Mouse (Mus musculus) G1E (cell line): ENCODE measurements around the gene Tmed2. TPM values are rescaled to one million over a fixed set of nuclear protein-coding genes. Genes with fewer than 3 reads are reported as not detected.

Source experiments
- ATAC-seq: 2 replicates; pipeline ENCODE4 v1.8.0; 2016; ENCODE audit warnings: mild to moderate bottlenecking; ENCODE audit not compliant: insufficient number of reproducible peaks, poor library complexity, low FRiP score, severe bottlenecking; ENCODE audit errors: extremely low read depth
- DNase-seq: peaks from one replicate; pipeline ENCODE4 v3.0.0; 2012; ENCODE audit warnings: low spot score
- H3K27me3 ChIP-seq: 2 replicates; pipeline ENCODE4 v1.6.1; 2012; ENCODE audit warnings: mild to moderate bottlenecking, low read length, inconsistent platforms; ENCODE audit not compliant: insufficient read depth
- H3K36me3 ChIP-seq: replicated peaks from 2 replicates; pipeline ENCODE3; 2012; ENCODE audit warnings: mild to moderate bottlenecking, inconsistent platforms
- H3K4me1 ChIP-seq: 2 replicates; pipeline ENCODE4 v1.6.1; 2012; ENCODE audit warnings: low read depth, low read length, inconsistent platforms, mixed read lengths; ENCODE audit not compliant: insufficient read depth
- H3K4me3 ChIP-seq: 2 replicates; pipeline ENCODE4 v1.5.1; 2012; ENCODE audit warnings: low read depth, mild to moderate bottlenecking, inconsistent platforms, low read length, moderate library complexity, mixed read lengths
- H3K9me3 ChIP-seq: replicated peaks from 2 replicates; pipeline ENCODE4 v1.6.1; 2012; ENCODE audit warnings: inconsistent platforms
- CTCF ChIP-seq: IDR thresholded peaks from 2 replicates; pipeline ENCODE4 v1.5.1; 2012; ENCODE audit warnings: low read depth, low read length, inconsistent platforms, mixed read lengths
- GATA1 ChIP-seq: IDR thresholded peaks from 2 replicates; pipeline ENCODE4 v1.6.1; 2012; ENCODE audit warnings: borderline replicate concordance, low read length, inconsistent platforms, mixed read lengths
- GATA2 ChIP-seq: IDR thresholded peaks from 2 replicates; pipeline ENCODE4 v1.6.1; 2012; ENCODE audit warnings: low read depth, low read length, inconsistent platforms, borderline replicate concordance
- POLR2AphosphoS5 ChIP-seq: IDR thresholded peaks from 2 replicates; pipeline ENCODE4 v1.6.1; 2012; ENCODE audit warnings: low read depth, low read length, inconsistent platforms; ENCODE audit not compliant: insufficient replicate concordance
- TAL1 ChIP-seq: conservative IDR thresholded peaks from 2 replicates; pipeline ENCODE4 v1.6.1; 2012; ENCODE audit warnings: low read depth, low read length, inconsistent platforms, mixed read lengths
- polyA plus RNA-seq: library from polyadenylated mRNA; stranded (reverse); fragments of >175 nt; gene quantifications from 2 replicates; pipeline ENCODE4 v1.2.3, GENCODE M21; 2012
- total RNA-seq, 2 experiments: library from RNA; stranded (forward) in 1 of 2; stranded (reverse) in 1 of 2; fragments of 200-1000 nt in 1 of 2; fragments of >200 nt in 1 of 2; fragmentation: Nextera tagmentation in 1 of 2; gene quantifications; 2 replicates each; pipeline ENCODE4 v1.2.3; 2014 to 2017

Gene Tmed2
- total and polyA plus RNA-seq, 3 experiments: 167 to 548 (median 478) TPM

GRCm38 (mm10) chr5:124506731-124507359 lies 33.6 kb upstream of the Tmed2 start:
- Histone ChIP-seq H3K27me3 (peaks cover 73% of the 10 kb centered on the region), H3K4me1 (peaks cover 11% of the 10 kb centered on the region), H3K9me3 (no peaks in the 10 kb centered on the region), H3K36me3 (no peaks in the 10 kb centered on the region), H3K4me3 (no peak overlapping the region)
- ATAC-seq (no peak), DNase-seq (no peak)
- no peak for TF ChIP-seq POLR2AphosphoS5
- no peak for TF ChIP-seq GATA1
- TF ChIP-seq CTCF: no peak
- no peak for TF ChIP-seq TAL1
- no peak for TF ChIP-seq GATA2

- DNase-seq: no peak
- no peaks in the 10 kb centered on the region for H3K36me3 ChIP-seq
- no peak overlapping the region for H3K4me3 ChIP-seq
- H3K27me3 ChIP-seq: peaks cover 69% of the 10 kb centered on the region
- peaks cover 11% of the 10 kb centered on the region for H3K4me1 ChIP-seq
- ATAC-seq: no peak
- no peaks in the 10 kb centered on the region for H3K9me3 ChIP-seq
- TF ChIP-seq POLR2AphosphoS5 (no peak), TAL1 (no peak)
Measured at GRCm38 (mm10) chr5:124509200-124509599, 31.3 kb upstream of the Tmed2 start.

- no peak for ATAC-seq
- no peaks in the 10 kb centered on the region for H3K9me3 ChIP-seq
- no peaks in the 10 kb centered on the region for H3K36me3 ChIP-seq
- TF ChIP-seq CTCF (no peak), GATA2 (no peak), GATA1 (no peak), TAL1 (no peak), POLR2AphosphoS5 (no peak)
- peaks cover 70% of the 10 kb centered on the region for H3K27me3 ChIP-seq
- no peak overlapping the region for H3K4me3 ChIP-seq
- peaks cover 11% of the 10 kb centered on the region for H3K4me1 ChIP-seq
- DNase-seq: no peak
Measured at GRCm38 (mm10) chr5:124509742-124510237, 30.7 kb upstream of the Tmed2 start.

GRCm38 (mm10) chr5:124510536-124511050 lies 29.9 kb upstream of the Tmed2 start:
- Histone ChIP-seq H3K9me3 (no peaks in the 10 kb centered on the region), H3K36me3 (no peaks in the 10 kb centered on the region), H3K4me1 (peaks cover 11% of the 10 kb centered on the region), H3K4me3 (no peak overlapping the region), H3K27me3 (peaks cover 69% of the 10 kb centered on the region)
- ATAC-seq (no peak), DNase-seq (no peak)
- TF ChIP-seq CTCF: no peak
- no peak for TF ChIP-seq POLR2AphosphoS5
- no peak for TF ChIP-seq GATA1
- TF ChIP-seq GATA2: no peak
- no peak for TF ChIP-seq TAL1

GRCm38 (mm10) chr5:124515789-124516188 lies 24.7 kb upstream of the Tmed2 start:
- DNase-seq (no peak), ATAC-seq (no peak)
- H3K4me3 ChIP-seq: no peak overlapping the region
- peaks cover 2% of the 10 kb centered on the region; the same call in 1 of the 2 replicates for H3K4me1 ChIP-seq
- H3K27me3 ChIP-seq: peaks cover 48% of the 10 kb centered on the region
- H3K36me3 ChIP-seq: no peaks in the 10 kb centered on the region
- H3K9me3 ChIP-seq: 0 out of 2 replicates have a peak, but pooled peaks cover 3% of the 10 kb centered on the region
- TF ChIP-seq TAL1: no peak
- TF ChIP-seq CTCF: no peak
- TF ChIP-seq GATA1: no peak
- no peak for TF ChIP-seq GATA2

GRCm38 (mm10) chr5:124518648-124519047 lies 21.8 kb upstream of the Tmed2 start:
- Histone ChIP-seq H3K36me3 (no peaks in the 10 kb centered on the region), H3K9me3 (0 out of 2 replicates have a peak, but pooled peaks cover 3% of the 10 kb centered on the region), H3K4me1 (peaks cover 10% of the 10 kb centered on the region), H3K27me3 (peaks cover 35% of the 10 kb centered on the region), H3K4me3 (no peak overlapping the region)
- ATAC-seq (no peak), DNase-seq (no peak)
- TF ChIP-seq TAL1 (no peak), POLR2AphosphoS5 (no peak), GATA2 (no peak)

- Histone ChIP-seq H3K4me1 (peaks cover 10% of the 10 kb centered on the region), H3K27me3 (peaks cover 29% of the 10 kb centered on the region), H3K4me3 (no peak overlapping the region), H3K9me3 (0 out of 2 replicates have a peak, but pooled peaks cover 3% of the 10 kb centered on the region), H3K36me3 (no peaks in the 10 kb centered on the region)
- no peak for ATAC-seq
- no peak for TF ChIP-seq POLR2AphosphoS5
- TF ChIP-seq GATA1: no peak
- no peak for TF ChIP-seq GATA2
- no peak for TF ChIP-seq CTCF
- TF ChIP-seq TAL1: no peak
- no peak for DNase-seq
Measured at GRCm38 (mm10) chr5:124521588-124521987, 18.9 kb upstream of the Tmed2 start.
